Mouse (Mus musculus): ENCODE data around the gene Myzap. TPM values are rescaled to one million over a fixed set of nuclear protein-coding genes. Genes with fewer than 3 reads are reported as not detected.
A peak's percentile ranks its signal among the peaks of the same experiment; 100 is the strongest.

The Myzap gene
- polyA plus RNA-seq, 1 experiment from 2014 or later, result 17.3 TPM

DNA sequence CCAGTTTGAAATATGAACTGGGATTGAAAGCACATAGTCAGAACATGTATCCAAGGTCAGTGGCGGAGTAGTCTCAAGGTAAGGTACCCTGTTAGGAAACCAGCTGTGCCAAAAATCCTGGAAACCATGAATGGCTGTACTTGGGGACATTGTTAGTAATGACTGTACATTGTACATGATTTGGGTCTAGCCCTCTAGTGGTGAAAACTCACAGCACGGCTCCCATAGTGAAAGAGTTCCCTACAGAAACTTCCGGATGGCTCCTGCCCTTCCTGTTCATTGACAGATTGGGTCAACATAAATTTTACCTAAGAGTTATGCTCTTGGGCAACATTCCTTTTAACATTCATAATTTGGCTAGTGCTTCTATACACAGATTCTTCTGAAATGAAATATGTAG lies 126.0 kb downstream of the Myzap start:
- Histone ChIP-seq H3K27ac (no peak overlapping the region), H3K9me3 (replicated peaks) (no peaks in the 10 kb centered on the region), H3K9ac (no peak overlapping the region), H3K4me3 (replicated peaks) (no peak overlapping the region), H3K36me3 (no peaks in the 10 kb centered on the region), H3K4me1 (peaks cover 9% of the 10 kb centered on the region), H3K4me2 (no peak overlapping the region), H3K27me3 (0 out of 2 replicates have a peak, but pooled peaks cover 4% of the 10 kb centered on the region)
- ATAC-seq (replicated peaks; ENCODE audit: low FRiP score), result no peak
- WGBS, result 73% methylated on average over 3 of the region's 3 CpGs

GRCm38 (mm10) chr9:71463072-71463667 lies 129.0 kb downstream of the Myzap start:
- peaks cover 9% of the 10 kb centered on the region for H3K4me1 ChIP-seq
- H3K36me3 ChIP-seq, result no peaks in the 10 kb centered on the region
- no peaks in the 10 kb centered on the region for H3K9me3 ChIP-seq (replicated peaks)
- H3K27me3 ChIP-seq, result 0 out of 2 replicates have a peak, but pooled peaks cover 4% of the 10 kb centered on the region
- 63% methylated on average over 13 of the region's 13 CpGs for WGBS
- no peak overlapping the region for H3K4me2 ChIP-seq
- ATAC-seq (replicated peaks; ENCODE audit: low FRiP score), result no peak
- no peak overlapping the region for H3K9ac ChIP-seq
- H3K4me3 ChIP-seq (replicated peaks), result no peak overlapping the region
- H3K27ac ChIP-seq, result no peak overlapping the region

GRCm38 (mm10) chr9:71456738-71457137 lies 135.4 kb downstream of the Myzap start:
- no peaks in the 10 kb centered on the region for H3K27me3 ChIP-seq
- 0 out of 2 replicates have a peak, but pooled peaks cover 6% of the 10 kb centered on the region for H3K9me3 ChIP-seq (replicated peaks)
- H3K4me1 ChIP-seq, result peaks cover 6% of the 10 kb centered on the region
- H3K27ac ChIP-seq, result peak overlapping the region; percentile 67
- no peak overlapping the region for H3K4me3 ChIP-seq (replicated peaks)
- 44% methylated on average over 4 of the region's 4 CpGs for WGBS
- no peak overlapping the region for H3K4me2 ChIP-seq
- H3K9ac ChIP-seq, result no peak overlapping the region
- ATAC-seq (replicated peaks; ENCODE audit: low FRiP score), result peak; percentile 62
- H3K36me3 ChIP-seq, result no peaks in the 10 kb centered on the region

Other genes starting within 250 kb of the Myzap start
- gene Polr2m, start 106.4 kb downstream of the Myzap start, polyA plus RNA-seq (2015; fragmentation: Nextera tagmentation; extraction: Ambion mirVana), result 477 and 481 TPM in 2 replicates
- 27.3 and 30.6 TPM in 2 replicates for gene Cgnl1, start 179.2 kb upstream of the Myzap start, polyA plus RNA-seq (2015; fragmentation: Nextera tagmentation; extraction: Ambion mirVana)

Data from kidney, embryonic 15.5 days (tissue).